17 mouse cellular contexts compared by ENCODE assay signal in genomic region chr2:17931881-17932280, GRCm38 (mm10).
DNase-seq lines count a peak whose midpoint lies in the region; ATAC-seq and TF ChIP-seq lines count a peak whose summit lies in the region.
"Had no signal": no experiment of that assay in that cellular context is flagged by ENCODE, and none has a peak within 500 bp of the region (broad histone marks: within the 10 kb centered on the region; RNA-seq: fewer than 3 reads in every experiment).

No protein-coding gene starts in this region.

- no peaks in the 10 kb centered on the region for H3K79me2 ChIP-seq in heart, adult 2 months (replicated peaks; ENCODE audit: control insufficient read depth, insufficient read depth, low read length)
- no peaks in the 10 kb centered on the region for H3K79me2 ChIP-seq in CH12.LX (replicated peaks; ENCODE audit: control insufficient read depth, extremely low read depth, insufficient read depth, poor library complexity, severe bottlenecking)

- TF ChIP-seq RAD21 in CH12.LX (IDR thresholded peaks at IDR 0.05; ENCODE audit: low read depth, low read length): no peak

- TF ChIP-seq EP300 in heart, adult 2 months (IDR thresholded peaks at IDR 0.05; ENCODE audit: insufficient read depth, low read depth, low read length): no peak
- TF ChIP-seq EP300 in CH12.LX (IDR thresholded peaks at IDR 0.05; ENCODE audit: low read length): no peak

- H3K4me2 ChIP-seq in intestine, embryonic 14.5 days (ENCODE audit: low read length): no peak overlapping the region
- H3K4me2 ChIP-seq in intestine, embryonic 16.5 days (ENCODE audit: low read depth, low read length): no peak overlapping the region
- no peak overlapping the region for H3K4me2 ChIP-seq in CH12.LX (ENCODE audit: insufficient read depth, low read depth, poor library complexity, severe bottlenecking)

- peaks cover 4% of the 10 kb centered on the region; the same call in 1 of the 2 replicates for H3K9me3 ChIP-seq in intestine, embryonic 14.5 days (ENCODE audit: control insufficient read depth, low read length)
- 0 out of 2 replicates have a peak, but pooled peaks cover 8% of the 10 kb centered on the region for H3K9me3 ChIP-seq in intestine, embryonic 16.5 days (ENCODE audit: control insufficient read depth, low read length)
- peaks cover 4% of the 10 kb centered on the region for H3K9me3 ChIP-seq in CH12.LX (replicated peaks; ENCODE audit: low read length)
- H3K9me3 ChIP-seq: G1E; liver, embryonic 12.5 days had no signal

- no peaks in the 10 kb centered on the region for H3K4me1 ChIP-seq in heart, adult 2 months (ENCODE audit: control insufficient read depth, insufficient read depth, low read length)
- no peaks in the 10 kb centered on the region for H3K4me1 ChIP-seq in intestine, embryonic 14.5 days (replicated peaks; ENCODE audit: control insufficient read depth, insufficient read depth, low read length)
- H3K4me1 ChIP-seq in intestine, embryonic 16.5 days (ENCODE audit: control insufficient read depth, insufficient read depth, low read length): no peaks in the 10 kb centered on the region
- H3K4me1 ChIP-seq in CH12.LX (ENCODE audit: control insufficient read depth in 1 of 2, insufficient read depth in 2 of 2): peaks cover 10 to 19% of the 10 kb centered on the region in 2 experiments; a peak in 3 of 4 replicates
- H3K4me1 ChIP-seq: liver, embryonic 12.5 days had no signal

- in situ Hi-C loops in CH12.LX (cut with MboI; ENCODE audit: low pct_ligation_motif_present, low pct_unique_long_range_greater_than_20kb, low sequenced_read_pairs): no loop called here

- 73% methylated on average over 5 of the region's 5 CpGs for WGBS in heart, adult 2 months
- 84% methylated on average over 5 of the region's 5 CpGs for WGBS in intestine, embryonic 14.5 days
- WGBS in intestine, embryonic 16.5 days: 87% methylated on average over 5 of the region's 5 CpGs

- TF ChIP-seq CTCF in heart, adult 2 months (IDR thresholded peaks at IDR 0.05): no peak
- no peak for TF ChIP-seq CTCF in CH12.LX (conservative IDR thresholded peaks at IDR 0.05 in 1 of 2, IDR thresholded peaks at IDR 0.05 in 1 of 2; ENCODE audit: low read depth in 2 of 2, low read length in 2 of 2)

- peaks cover 3% of the 10 kb centered on the region; the same call in 1 of the 2 replicates for H3K27me3 ChIP-seq in heart, adult 2 months (ENCODE audit: control insufficient read depth, insufficient read depth, low read length)
- no peaks in the 10 kb centered on the region for H3K27me3 ChIP-seq in intestine, embryonic 14.5 days (replicated peaks; ENCODE audit: control insufficient read depth, insufficient read depth, low read length)
- no peaks in the 10 kb centered on the region for H3K27me3 ChIP-seq in intestine, embryonic 16.5 days (replicated peaks; ENCODE audit: control insufficient read depth, insufficient read depth, low read length)
- no peaks in the 10 kb centered on the region for H3K27me3 ChIP-seq in CH12.LX (replicated peaks)
- H3K27me3 ChIP-seq: liver, embryonic 12.5 days had no signal

- dilution Hi-C loops in CH12.LX (cut with MboI; ENCODE audit: extremely low pct_ligation_motif_present, extremely low pct_unique_long_range_greater_than_20kb, low sequenced_read_pairs): no loop called here

- no peaks in the 10 kb centered on the region for H3K36me3 ChIP-seq in heart, adult 2 months (ENCODE audit: control insufficient read depth, insufficient read depth, low read length)
- no peaks in the 10 kb centered on the region for H3K36me3 ChIP-seq in intestine, embryonic 14.5 days (ENCODE audit: control insufficient read depth, insufficient read depth, low read length)
- H3K36me3 ChIP-seq in intestine, embryonic 16.5 days (ENCODE audit: control insufficient read depth, insufficient read depth, low read length): no peaks in the 10 kb centered on the region
- H3K36me3 ChIP-seq in CH12.LX (replicated peaks in 1 of 2; ENCODE audit: control insufficient read depth in 1 of 2, insufficient read depth in 1 of 2, low read length in 1 of 2): no peaks in the 10 kb centered on the region
- H3K36me3 ChIP-seq: G1E; liver, embryonic 12.5 days had no signal

- peak; percentile 86 for DNase-seq in heart, adult 11 months
- no peak for DNase-seq in heart, adult 2 months
- peak; percentile 27 for DNase-seq in intestine, embryonic 14.5 days (ENCODE audit: low spot score)
- peak; percentile 65 for DNase-seq in CH12.LX (ENCODE audit: extremely low read depth)
- DNase-seq in gastrocnemius, postnatal 14 days: no peak
- no peak for DNase-seq in layer of hippocampus, postnatal 10 days (ENCODE audit: low spot score in 2 of 2)
- DNase-seq: adrenal gland, adult 8-10 months; cerebellum, adult 8-10 months; gastrocnemius, postnatal 25 days; kidney, adult 18-20 months; kidney, postnatal 25 days; left cerebral cortex, postnatal 4 days had no signal

- H3K27ac ChIP-seq in heart, adult 2 months: no peak overlapping the region
- H3K27ac ChIP-seq in intestine, embryonic 14.5 days (ENCODE audit: low read depth): no peak overlapping the region
- no peak overlapping the region for H3K27ac ChIP-seq in intestine, embryonic 16.5 days (ENCODE audit: low read length)
- no peak overlapping the region for H3K27ac ChIP-seq in CH12.LX (ENCODE audit: insufficient read depth, low read depth)
- H3K27ac ChIP-seq: hindbrain, embryonic 14.5 days; liver, embryonic 12.5 days had no signal

- no peak overlapping the region for H3K9ac ChIP-seq in heart, adult 2 months (ENCODE audit: low read depth, low read length)
- no peak overlapping the region for H3K9ac ChIP-seq in intestine, embryonic 14.5 days (ENCODE audit: low read length)
- no peak overlapping the region for H3K9ac ChIP-seq in intestine, embryonic 16.5 days (ENCODE audit: low read depth, low read length)
- H3K9ac ChIP-seq in CH12.LX (ENCODE audit: insufficient read depth, low read depth): no peak overlapping the region
- H3K9ac ChIP-seq: liver, embryonic 12.5 days had no signal

- H3K4me3 ChIP-seq in heart, adult 2 months: no peak overlapping the region
- no peak overlapping the region for H3K4me3 ChIP-seq in intestine, embryonic 14.5 days (ENCODE audit: low read depth, low read length)
- no peak overlapping the region for H3K4me3 ChIP-seq in intestine, embryonic 16.5 days (ENCODE audit: low read length)
- H3K4me3 ChIP-seq in CH12.LX (replicated peaks in 1 of 3; ENCODE audit: low read depth in 2 of 3, low read length in 2 of 3, poor library complexity in 1 of 3): no peak overlapping the region
- H3K4me3 ChIP-seq: liver, embryonic 12.5 days had no signal

- no peak for TF ChIP-seq POLR2A in heart, adult 2 months (IDR thresholded peaks at IDR 0.05; ENCODE audit: insufficient read depth, low read depth, low read length)
- no peak for TF ChIP-seq POLR2A in CH12.LX (IDR thresholded peaks at IDR 0.05; ENCODE audit: low read depth, low read length)

- no peak for ATAC-seq in intestine, embryonic 14.5 days (replicated peaks; ENCODE audit: low FRiP score, low TSS enrichment, low read depth)
- ATAC-seq in intestine, embryonic 16.5 days: no peak
- peak; percentile 83 for ATAC-seq in granulocyte monocyte progenitor cell, adult 5-6 weeks (replicated peaks; ENCODE audit: poor library complexity, severe bottlenecking)
- ATAC-seq: liver, embryonic 12.5 days had no signal

- intact Hi-C loops in heart, adult 2 months (cut with DNase I): no loop called here
- intact Hi-C loops in gastrocnemius, postnatal 14 days (cut with DNase I; ENCODE audit: low total_unique reads): no loop called here

TF ChIP-seq in CH12.LX, 34 proteins besides CTCF, POLR2A, EP300 and RAD21:
- no peak for TF ChIP-seq ETS1 (conservative IDR thresholded peaks at IDR 0.05; ENCODE audit: low read depth, low read length)
- TF ChIP-seq SMC3 (IDR thresholded peaks at IDR 0.05; ENCODE audit: low read depth, low read length): 0 out of 2 replicates have a peak, but pooled peaks have one; percentile 4
- TF ChIP-seq JUND (conservative IDR thresholded peaks at IDR 0.05; ENCODE audit: low read depth, low read length): no peak
- no peak for TF ChIP-seq ZNF384 (IDR thresholded peaks at IDR 0.05; ENCODE audit: low read depth, low read length)
- no peak for TF ChIP-seq IRF4 (IDR thresholded peaks at IDR 0.05; ENCODE audit: low read depth, low read length)

Comparison
In these comparisons a context has a peak if more than half of its experiments do, and no peak if none do; other contexts are left out.
1. DNase-seq: peak in heart, adult 11 months (single experiment), intestine, embryonic 14.5 days (single experiment) and CH12.LX (single experiment); none in heart, adult 2 months (0 of 2), gastrocnemius, postnatal 14 days (single experiment) and layer of hippocampus, postnatal 10 days (0 of 2).